Mouse (Mus musculus) forebrain, embryonic 12.5 days (tissue): Measurements from ENCODE around the gene 3110018I06Rik. TPM values are rescaled to one million over a fixed set of nuclear protein-coding genes. Genes with fewer than 3 reads are reported as not detected.

Experiments
- ATAC-seq: fragments of 200-750 bp; cut with Nextera tagmentation; 2 replicates; pipeline ENCODE4 v1.8.0; 2017; ENCODE audit warnings: moderate TSS enrichment; ENCODE audit not compliant: low FRiP score
- H3K27ac ChIP-seq: fragments of 300-500 bp; sonication (generic); 2 replicates; pipeline ENCODE4 v1.5.1; 2016; ENCODE audit warnings: mild to moderate bottlenecking
- H3K27me3 ChIP-seq: fragments of 300-500 bp; sonication (generic); 2 replicates; pipeline ENCODE4 v1.6.1; 2016; ENCODE audit warnings: mild to moderate bottlenecking
- H3K36me3 ChIP-seq: fragments of 300-500 bp; sonication (generic); replicated peaks from 2 replicates; pipeline ENCODE4 v1.6.1; 2016; ENCODE audit warnings: mild to moderate bottlenecking
- H3K4me1 ChIP-seq: fragments of 300-500 bp; sonication (generic); 2 replicates; pipeline ENCODE4 v1.6.1; 2016
- H3K4me2 ChIP-seq: fragments of 300-500 bp; sonication (generic); 2 replicates; pipeline ENCODE4 v1.6.1; 2016; ENCODE audit warnings: mild to moderate bottlenecking, moderate library complexity
- H3K4me3 ChIP-seq: fragments of 300-500 bp; sonication (generic); replicated peaks from 2 replicates; pipeline ENCODE4 v1.5.1; 2016; ENCODE audit warnings: mild to moderate bottlenecking
- H3K9ac ChIP-seq: fragments of 300-500 bp; sonication (generic); 2 replicates; pipeline ENCODE4 v1.6.1; 2016; ENCODE audit warnings: mild to moderate bottlenecking
- H3K9me3 ChIP-seq: fragments of 300-500 bp; sonication (generic); 2 replicates; pipeline ENCODE4 v1.6.1; 2016
- WGBS: fragments of 180-500 bp; shearing (Covaris S2); methylation state at CpG from one replicate; pipeline ENCODE4 v1.1.7; 2016; 5-methylcytosine and 5-hydroxymethylcytosine counted together
- polyA plus RNA-seq: library from polyadenylated mRNA; unstranded; fragments of >200 nt; fragmentation: Nextera tagmentation; extraction: Ambion mirVana; gene quantifications from 2 replicates; pipeline ENCODE4 v1.2.1, GENCODE M21; 2016

3110018I06Rik gene
- not detected in 2 replicates for polyA plus RNA-seq

DNA sequence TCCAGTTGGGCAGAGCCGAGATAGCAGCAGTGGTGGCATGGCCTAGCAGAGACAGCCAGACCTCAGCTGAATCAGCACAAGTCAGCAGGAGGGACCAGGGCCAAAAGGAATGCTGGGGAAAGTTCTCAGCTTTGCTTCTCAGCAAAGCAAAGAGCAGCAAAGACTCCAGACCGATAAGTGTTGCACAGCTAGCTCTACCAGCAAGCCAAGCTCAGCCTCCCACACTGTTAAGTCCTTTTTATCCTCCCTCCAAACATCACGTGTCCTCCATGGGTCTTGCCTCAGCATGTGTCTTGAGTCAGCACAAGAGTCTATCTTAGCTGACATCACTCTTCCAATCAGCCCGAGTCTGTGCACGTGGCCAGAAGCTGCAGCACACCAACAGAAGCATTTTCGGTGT is at the start of gene 3110018I06Rik:
TSS of gene 3110018I06Rik (plus strand) at position 262 of the 400 bp plus-strand sequence.
- Histone ChIP-seq H3K27me3 (no peaks in the 10 kb centered on the region), H3K4me2 (no peak within 1 kb of the TSS), H3K4me1 (no peaks in the 10 kb centered on the region), H3K9me3 (peaks cover 6% of the 10 kb centered on the region; the same call in 1 of the 2 replicates), H3K27ac (no peak within 1 kb of the TSS), H3K9ac (no peak within 1 kb of the TSS), H3K36me3 (no peaks in the 10 kb centered on the region), H3K4me3 (no peak within 1 kb of the TSS)
- 86% methylated on average over 6 of the region's 6 CpGs for WGBS
- ATAC-seq = no peak

DNA sequence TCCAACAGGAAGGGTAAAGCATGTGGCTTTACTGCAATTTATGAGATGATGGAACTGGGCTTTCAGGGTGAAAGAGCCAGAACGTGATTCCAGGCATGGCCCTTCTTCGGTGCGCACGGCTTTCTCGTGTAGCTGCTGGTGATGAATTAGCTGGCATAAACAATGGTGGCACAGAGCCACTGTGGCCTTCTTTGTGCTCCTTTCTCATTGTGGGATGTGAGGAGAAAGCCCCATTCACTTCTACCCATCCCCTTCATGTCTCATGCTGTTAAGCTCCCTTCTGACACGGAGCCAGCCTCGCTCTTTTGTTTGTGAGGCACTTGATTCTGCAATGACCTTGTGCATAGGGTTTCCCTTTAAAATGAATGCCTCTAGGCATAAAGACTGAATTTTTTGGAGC is 43.8 kb upstream of the 3110018I06Rik start:
- no peak overlapping the region for H3K4me2 ChIP-seq
- no peaks in the 10 kb centered on the region for H3K27me3 ChIP-seq
- WGBS = 41% methylated on average over 7 of the region's 7 CpGs
- H3K9me3 ChIP-seq = no peaks in the 10 kb centered on the region
- H3K4me3 ChIP-seq = no peak overlapping the region
- H3K27ac ChIP-seq = no peak overlapping the region
- no peaks in the 10 kb centered on the region for H3K36me3 ChIP-seq
- H3K9ac ChIP-seq = no peak overlapping the region
- H3K4me1 ChIP-seq = peaks cover 6% of the 10 kb centered on the region
- ATAC-seq = no peak

DNA sequence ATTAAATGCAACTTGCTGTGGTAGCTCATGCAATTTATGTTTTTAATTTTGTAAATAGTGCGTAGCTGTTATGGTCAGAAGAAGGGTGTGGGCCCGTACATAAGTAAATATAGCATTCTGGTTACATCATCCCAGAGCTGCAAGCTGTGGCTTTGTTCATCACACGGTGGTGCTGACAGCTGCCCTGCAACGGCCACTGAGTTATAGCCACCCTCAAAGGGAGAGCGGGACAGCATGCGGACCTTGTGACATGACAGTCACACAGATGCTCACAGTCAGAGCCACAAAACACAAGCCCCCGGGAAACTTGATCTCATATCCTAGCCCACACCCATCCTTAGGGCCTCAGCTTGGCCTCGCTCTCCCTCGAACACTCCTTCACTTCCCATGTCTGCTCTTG is 30.6 kb upstream of the 3110018I06Rik start:
- H3K36me3 ChIP-seq = no peaks in the 10 kb centered on the region
- 83% methylated on average over 9 of the region's 9 CpGs for WGBS
- H3K4me3 ChIP-seq = no peak overlapping the region
- no peak overlapping the region for H3K4me2 ChIP-seq
- no peaks in the 10 kb centered on the region for H3K4me1 ChIP-seq
- no peaks in the 10 kb centered on the region for H3K27me3 ChIP-seq
- no peaks in the 10 kb centered on the region for H3K9me3 ChIP-seq
- H3K27ac ChIP-seq = no peak overlapping the region
- no peak overlapping the region for H3K9ac ChIP-seq
- ATAC-seq = no peak

DNA sequence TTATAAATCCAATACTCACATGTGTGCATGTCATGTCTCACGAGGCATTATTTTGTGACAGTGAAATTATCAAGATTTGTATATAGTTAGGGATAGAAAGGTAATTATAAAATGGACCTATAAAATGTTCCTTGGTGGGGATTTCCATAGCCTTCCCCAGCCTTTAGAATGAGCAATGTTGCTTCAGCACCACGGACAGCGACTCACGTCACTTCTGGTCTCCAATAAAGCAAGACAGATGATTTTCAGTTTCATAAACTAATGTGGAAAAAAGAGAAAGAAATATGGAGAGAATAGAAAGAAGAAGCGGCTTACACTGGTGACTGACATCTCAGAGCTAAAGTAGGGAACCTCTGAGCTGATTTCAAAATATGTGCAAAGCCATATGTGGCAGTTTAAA is 23.7 kb upstream of the 3110018I06Rik start:
- Histone ChIP-seq H3K27me3 (0 out of 2 replicates have a peak, but pooled peaks cover 12% of the 10 kb centered on the region), H3K4me3 (no peak overlapping the region), H3K27ac (no peak overlapping the region), H3K4me2 (no peak overlapping the region), H3K4me1 (peaks cover 13% of the 10 kb centered on the region), H3K9ac (no peak overlapping the region), H3K9me3 (no peaks in the 10 kb centered on the region), H3K36me3 (no peaks in the 10 kb centered on the region)
- WGBS = 20% methylated on average over 5 of the region's 5 CpGs
- ATAC-seq = no peak

DNA sequence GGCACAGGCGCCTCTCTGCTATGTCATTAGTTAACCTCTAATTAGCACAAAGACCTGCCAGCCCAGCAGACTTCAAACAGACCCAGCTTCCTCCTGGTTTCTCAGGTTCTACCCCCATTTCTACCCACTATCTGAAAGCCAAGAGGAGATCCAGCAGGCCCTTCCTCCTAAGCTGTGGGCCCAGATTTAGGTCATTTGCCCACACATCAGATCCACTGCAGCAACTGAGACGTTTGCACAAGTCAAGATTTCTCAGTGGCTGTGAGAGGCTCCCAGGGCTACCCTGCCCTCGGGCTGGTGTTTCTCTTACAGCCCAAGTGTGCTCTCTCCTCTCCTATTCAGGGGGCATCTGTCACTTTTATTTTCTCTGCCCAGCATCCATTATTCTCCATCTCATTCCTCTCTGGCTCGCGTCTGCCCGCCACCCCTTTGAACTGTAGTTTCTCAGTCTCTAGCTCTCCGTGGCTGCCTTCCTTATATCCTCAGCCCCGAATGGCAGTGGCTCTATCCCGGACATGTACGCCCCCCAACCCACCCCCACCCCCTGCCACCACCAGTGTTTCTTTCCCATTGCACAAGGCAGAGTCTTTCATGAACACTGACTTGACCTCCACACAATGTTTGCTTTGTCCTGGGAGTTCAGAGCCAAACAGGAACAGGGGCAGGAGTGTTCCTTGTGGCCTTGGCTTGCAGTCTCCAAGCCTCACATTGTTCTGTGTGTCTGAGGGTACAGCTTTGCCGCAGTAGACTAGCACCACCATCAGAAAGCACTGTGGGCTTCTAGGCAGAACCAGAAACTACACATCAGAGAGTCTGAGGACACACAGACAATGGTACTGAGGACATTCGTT is 11.8 kb upstream of the 3110018I06Rik start:
- no peaks in the 10 kb centered on the region for H3K9me3 ChIP-seq
- 0 out of 2 replicates have a peak overlapping the region, but pooled peaks have one; percentile 25 for H3K27ac ChIP-seq
- H3K36me3 ChIP-seq = no peaks in the 10 kb centered on the region
- 19% methylated on average over 12 of the region's 12 CpGs for WGBS
- peaks cover 23% of the 10 kb centered on the region for H3K4me1 ChIP-seq
- H3K9ac ChIP-seq = no peak overlapping the region
- H3K27me3 ChIP-seq = 0 out of 2 replicates have a peak, but pooled peaks cover 2% of the 10 kb centered on the region
- no peak overlapping the region for H3K4me3 ChIP-seq
- H3K4me2 ChIP-seq = no peak overlapping the region
- no peak for ATAC-seq

DNA sequence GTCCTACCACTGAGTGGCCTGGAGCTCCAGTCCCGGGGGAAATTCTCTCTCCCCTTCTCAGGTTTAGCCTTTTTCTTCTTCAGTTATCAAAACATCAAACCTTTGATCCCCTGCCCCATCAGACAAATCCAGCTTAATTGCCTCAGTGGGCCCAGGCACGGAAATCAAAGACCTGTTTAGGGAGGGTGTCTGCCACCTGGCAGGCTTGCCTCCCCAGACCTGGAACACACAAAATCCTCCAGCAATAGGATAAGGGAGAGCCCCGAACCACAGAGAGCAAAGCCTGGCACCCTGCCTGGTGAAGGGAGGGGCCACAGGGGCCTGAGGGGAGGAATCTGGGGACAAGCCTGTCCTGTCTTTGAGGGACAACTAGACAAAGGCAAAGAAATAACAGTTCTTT is 9.1 kb upstream of the 3110018I06Rik start:
- Histone ChIP-seq H3K27ac (0 out of 2 replicates have a peak overlapping the region, but pooled peaks have one; percentile 13), H3K36me3 (no peaks in the 10 kb centered on the region), H3K27me3 (0 out of 2 replicates have a peak, but pooled peaks cover 2% of the 10 kb centered on the region), H3K4me2 (no peak overlapping the region), H3K9me3 (no peaks in the 10 kb centered on the region), H3K4me1 (peaks cover 23% of the 10 kb centered on the region), H3K4me3 (no peak overlapping the region), H3K9ac (no peak overlapping the region)
- no peak for ATAC-seq
- 7% methylated on average over 3 of the region's 3 CpGs for WGBS

DNA sequence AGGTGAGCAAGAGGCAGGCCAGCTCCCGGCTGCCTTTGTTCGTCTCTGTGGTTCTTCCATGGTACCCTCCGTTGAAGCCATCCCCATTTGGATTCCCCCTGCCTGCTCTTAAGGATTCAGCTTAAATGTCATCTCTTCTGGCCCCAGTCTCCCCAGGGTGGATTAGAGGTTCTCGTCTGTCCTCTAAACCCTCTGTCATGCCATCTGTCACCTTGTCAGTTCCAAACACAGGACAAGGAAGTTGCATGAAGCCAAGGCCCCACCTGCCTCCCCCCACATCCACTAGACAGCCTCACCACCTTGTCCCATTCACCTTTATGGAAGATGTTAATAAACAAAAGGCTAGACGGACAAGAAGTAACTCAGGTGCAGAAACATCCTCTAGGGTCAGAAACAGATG is 5.4 kb upstream of the 3110018I06Rik start:
- no peak overlapping the region for H3K27ac ChIP-seq
- 0 out of 2 replicates have a peak, but pooled peaks cover 2% of the 10 kb centered on the region for H3K27me3 ChIP-seq
- H3K4me3 ChIP-seq = no peak overlapping the region
- H3K9ac ChIP-seq = no peak overlapping the region
- no peaks in the 10 kb centered on the region for H3K36me3 ChIP-seq
- no peak for ATAC-seq
- no peak overlapping the region for H3K4me2 ChIP-seq
- 89% methylated on average over 5 of the region's 5 CpGs for WGBS
- peaks cover 7% of the 10 kb centered on the region for H3K4me1 ChIP-seq
- peaks cover 6% of the 10 kb centered on the region; the same call in 1 of the 2 replicates for H3K9me3 ChIP-seq

DNA sequence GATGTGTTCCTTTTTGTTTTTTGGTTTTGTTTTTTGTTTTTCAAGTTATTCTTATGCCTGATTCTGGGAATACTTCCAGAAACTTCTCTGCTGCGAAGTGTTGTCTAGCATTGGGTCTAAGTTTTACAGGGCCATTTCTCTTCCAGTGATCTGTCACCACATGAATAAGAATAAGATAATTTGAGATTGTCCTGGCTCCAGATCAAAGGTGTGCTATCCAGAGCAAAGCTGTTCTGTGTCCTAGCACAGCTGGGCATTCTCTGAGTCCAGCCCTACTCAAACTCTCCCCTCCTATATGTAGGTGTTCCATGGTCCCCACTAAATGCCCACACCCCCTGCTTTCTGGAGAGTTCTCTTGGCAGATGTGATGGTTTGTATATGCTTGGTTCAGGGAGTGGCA is 2.9 kb downstream of the 3110018I06Rik start:
- no peak overlapping the region for H3K27ac ChIP-seq
- H3K4me1 ChIP-seq = no peaks in the 10 kb centered on the region
- H3K4me3 ChIP-seq = no peak overlapping the region
- no peaks in the 10 kb centered on the region for H3K36me3 ChIP-seq
- peaks cover 6% of the 10 kb centered on the region; the same call in 1 of the 2 replicates for H3K9me3 ChIP-seq
- no peaks in the 10 kb centered on the region for H3K27me3 ChIP-seq
- no peak for ATAC-seq
- H3K4me2 ChIP-seq = no peak overlapping the region
- no peak overlapping the region for H3K9ac ChIP-seq
- WGBS = 94% methylated on average over 1 of the region's 1 CpGs

DNA sequence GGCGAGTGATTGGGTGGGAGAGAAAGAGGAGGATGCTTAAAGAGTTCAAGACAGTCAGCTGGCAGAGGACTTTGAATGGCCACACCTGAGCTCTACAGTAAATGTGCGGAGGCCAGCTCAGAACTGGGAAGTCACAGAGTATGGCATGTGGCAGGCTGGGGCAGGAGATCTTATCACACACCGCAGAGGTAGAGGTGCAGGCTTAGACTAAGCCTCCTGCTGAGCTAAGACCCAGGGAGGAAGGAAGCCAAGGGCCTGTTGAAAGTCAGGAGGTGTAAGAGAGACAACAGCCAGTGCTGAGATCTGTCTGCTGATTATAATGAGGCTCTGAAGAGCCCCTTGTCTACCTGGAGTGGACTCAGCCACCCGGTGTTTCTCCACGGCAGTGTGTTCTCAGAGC is 8.5 kb downstream of the 3110018I06Rik start:
- ATAC-seq = no peak
- Histone ChIP-seq H3K9me3 (no peaks in the 10 kb centered on the region), H3K27me3 (no peaks in the 10 kb centered on the region), H3K4me3 (no peak overlapping the region), H3K36me3 (no peaks in the 10 kb centered on the region), H3K4me2 (no peak overlapping the region), H3K4me1 (no peaks in the 10 kb centered on the region), H3K27ac (no peak overlapping the region), H3K9ac (no peak overlapping the region)
- 81% methylated on average over 5 of the region's 5 CpGs for WGBS

DNA sequence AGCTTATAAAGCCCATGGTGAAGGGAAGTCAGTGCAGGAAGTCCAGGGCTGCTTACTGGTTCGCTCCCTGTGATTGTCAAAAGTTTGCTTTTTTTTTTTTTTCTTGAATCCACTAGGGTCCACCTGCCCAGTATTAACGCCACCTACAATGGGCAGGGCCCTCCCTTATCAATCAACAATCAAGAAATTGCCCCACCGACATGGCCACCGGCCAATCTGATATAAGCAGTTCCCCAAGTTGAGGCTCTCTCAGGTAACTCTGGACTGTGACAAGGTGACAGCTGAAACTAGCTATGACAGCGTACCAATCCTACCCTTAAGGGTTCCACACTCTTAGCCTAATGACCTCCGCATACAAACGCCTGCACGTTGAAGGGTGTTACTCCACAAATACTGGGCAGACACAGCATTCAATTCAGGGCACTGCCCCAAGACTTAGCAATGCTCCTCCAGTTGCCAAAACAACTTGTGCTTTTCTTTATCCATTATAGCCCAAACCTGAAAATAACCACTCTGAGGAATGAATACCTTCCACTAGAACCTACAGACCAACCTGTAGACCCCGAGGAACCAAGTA is 21.3 kb downstream of the 3110018I06Rik start:
- H3K4me3 ChIP-seq = no peak overlapping the region
- H3K36me3 ChIP-seq = no peaks in the 10 kb centered on the region
- no peak overlapping the region for H3K27ac ChIP-seq
- ATAC-seq = no peak
- H3K9me3 ChIP-seq = no peaks in the 10 kb centered on the region
- 90% methylated on average over 9 of the region's 9 CpGs for WGBS
- H3K27me3 ChIP-seq = no peaks in the 10 kb centered on the region
- peaks cover 6% of the 10 kb centered on the region; the same call in 1 of the 2 replicates for H3K4me1 ChIP-seq
- H3K9ac ChIP-seq = no peak overlapping the region
- no peak overlapping the region for H3K4me2 ChIP-seq

DNA sequence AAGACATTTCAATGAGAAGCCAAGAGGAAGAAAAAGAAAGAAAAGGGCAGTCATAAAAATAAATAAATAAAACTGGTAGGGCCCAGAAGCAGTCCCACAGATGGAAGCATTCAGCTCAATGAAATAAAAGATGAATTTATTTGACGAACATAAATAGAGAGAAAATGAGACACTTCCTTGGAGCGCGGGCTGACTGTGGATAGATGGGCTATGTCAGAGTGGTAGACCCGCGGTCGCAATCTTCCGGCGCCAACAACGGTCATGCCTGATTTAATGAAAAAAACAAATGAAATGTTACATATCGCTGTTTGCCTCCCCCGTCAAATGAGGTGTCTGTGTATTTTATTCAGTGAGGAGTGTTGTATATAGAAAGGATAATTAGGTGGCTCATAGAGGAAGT is 22.7 kb downstream of the 3110018I06Rik start:
- H3K27ac ChIP-seq = no peak overlapping the region
- no peak overlapping the region for H3K4me2 ChIP-seq
- H3K9me3 ChIP-seq = no peaks in the 10 kb centered on the region
- H3K36me3 ChIP-seq = no peaks in the 10 kb centered on the region
- no peak overlapping the region for H3K9ac ChIP-seq
- no peak for ATAC-seq
- 0 out of 2 replicates have a peak, but pooled peaks cover 3% of the 10 kb centered on the region for H3K27me3 ChIP-seq
- 95% methylated on average over 11 of the region's 11 CpGs for WGBS
- no peak overlapping the region for H3K4me3 ChIP-seq
- peaks cover 7% of the 10 kb centered on the region; the same call in 1 of the 2 replicates for H3K4me1 ChIP-seq
